Mouse (Mus musculus): ENCODE results near the gene Isyna1.

Isyna1 gene

GRCm38 (mm10) chr8:70602139-70602811, 8.1 kb downstream of the Isyna1 start:
- DNase-seq (ENCODE audit: low spot score in 2 of 2), result no peak

GRCm38 (mm10) chr8:70604558-70604957, 10.4 kb downstream of the Isyna1 start:
- DNase-seq (ENCODE audit: low spot score in 2 of 2), result no peak

GRCm38 (mm10) chr8:70605871-70606779, 12.0 kb downstream of the Isyna1 start:
- no peak for DNase-seq (ENCODE audit: low spot score in 2 of 2)

- no peak for DNase-seq (ENCODE audit: low spot score in 2 of 2)
These were observed 12.8 kb downstream of the Isyna1 start for GRCm38 (mm10) chr8:70606780-70607602.

DNA sequence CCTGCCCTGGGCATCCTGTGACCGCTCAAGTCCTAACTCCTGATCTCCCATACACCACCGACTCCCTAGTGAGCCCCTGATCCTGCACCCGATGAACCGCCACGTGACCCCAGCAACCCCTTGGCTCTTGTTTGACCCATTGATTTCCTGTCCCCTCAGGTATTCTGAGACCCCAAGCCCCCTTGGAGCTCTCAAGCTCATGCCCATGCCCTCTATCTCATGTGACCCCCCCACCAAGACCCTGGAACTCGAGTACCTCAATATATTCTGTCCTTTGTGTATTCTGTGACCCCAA, 13.4 kb downstream of the Isyna1 start:
- DNase-seq (ENCODE audit: low spot score in 2 of 2), result no peak

DNA sequence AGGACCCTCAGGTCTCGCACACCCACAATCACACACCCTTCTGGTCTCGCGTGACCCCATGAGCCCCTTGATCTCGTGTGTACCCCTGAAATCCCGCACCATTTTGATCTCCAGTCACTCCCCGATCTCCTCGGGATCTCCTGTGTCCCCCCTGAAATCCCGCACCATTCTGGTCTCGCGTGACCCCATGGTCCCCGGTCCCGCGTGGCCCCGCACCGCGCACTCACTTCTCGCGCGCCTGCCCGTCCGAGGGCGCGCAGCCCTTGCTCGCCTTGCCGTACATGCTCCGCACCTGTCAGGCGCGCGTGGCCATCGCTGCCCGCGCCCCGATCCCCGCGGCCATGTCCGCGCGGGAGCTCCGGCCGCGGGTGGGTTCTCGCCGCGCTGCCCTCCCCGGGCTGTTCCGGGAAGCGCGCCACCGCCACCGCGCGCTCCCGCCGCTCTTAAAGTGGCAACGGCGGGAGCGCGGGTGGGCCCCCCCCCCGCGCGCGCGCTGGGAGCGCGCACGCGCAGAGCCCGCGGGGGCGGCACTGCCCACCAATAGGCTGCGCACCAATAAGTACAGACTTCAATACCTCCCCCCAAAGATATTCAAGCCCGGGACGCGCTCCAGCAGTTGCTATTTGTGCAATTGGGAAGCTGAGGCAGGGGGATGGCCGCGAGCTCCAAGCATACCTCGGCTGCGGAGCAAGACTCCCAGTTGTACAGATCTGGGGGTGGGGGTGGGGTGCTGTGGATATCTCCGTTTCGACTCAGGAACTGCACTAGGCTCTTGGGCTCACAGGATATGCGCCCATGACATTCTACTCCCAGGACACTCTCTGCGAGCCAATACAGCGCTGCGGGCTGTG, 13.9 kb downstream of the Isyna1 start:
- DNase-seq (ENCODE audit: low spot score in 2 of 2), result no peak

- DNase-seq (ENCODE audit: low spot score in 2 of 2), result no peak
These were observed 14.7 kb downstream of the Isyna1 start, which contains the start of gene Ssbp4 for GRCm38 (mm10) chr8:70608749-70609367. Gene Ssbp4, minus strand, starts transcription at chr8:70608872.

DNA sequence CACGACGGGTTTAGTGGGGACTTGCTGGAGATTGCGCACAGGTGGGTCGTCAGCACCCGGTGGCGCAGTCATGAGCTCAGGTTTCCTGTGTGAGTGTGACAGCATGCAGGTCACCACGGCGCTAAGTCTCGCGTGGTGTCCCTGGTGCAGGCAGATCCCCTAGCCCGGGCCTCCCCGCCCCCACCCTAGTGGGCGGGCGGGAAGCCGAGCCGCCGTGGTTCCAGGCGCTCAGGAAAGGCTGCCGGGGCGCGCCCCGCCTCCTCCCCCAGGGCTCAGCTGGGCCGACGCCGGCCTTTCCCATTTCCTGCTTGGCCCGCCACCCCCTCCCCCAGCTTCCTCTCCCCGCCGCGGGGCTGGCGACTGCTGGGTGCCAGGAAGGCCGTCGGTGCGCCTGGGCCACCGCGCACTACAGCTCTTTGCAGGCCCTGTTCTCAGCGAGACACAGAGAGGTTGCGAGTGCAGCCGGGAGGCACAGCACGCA, 15.2 kb downstream of the Isyna1 start:
- DNase-seq (ENCODE audit: low spot score in 2 of 2), result no peak

- peak; percentile 82 to 85 for DNase-seq (ENCODE audit: low spot score in 2 of 2)
These were observed 15.9 kb downstream of the Isyna1 start for GRCm38 (mm10) chr8:70609849-70610795.

GRCm38 (mm10) chr8:70610796-70611771, 16.9 kb downstream of the Isyna1 start:
- peak; percentile 74 to 76 for DNase-seq (ENCODE audit: low spot score in 2 of 2)

DNA sequence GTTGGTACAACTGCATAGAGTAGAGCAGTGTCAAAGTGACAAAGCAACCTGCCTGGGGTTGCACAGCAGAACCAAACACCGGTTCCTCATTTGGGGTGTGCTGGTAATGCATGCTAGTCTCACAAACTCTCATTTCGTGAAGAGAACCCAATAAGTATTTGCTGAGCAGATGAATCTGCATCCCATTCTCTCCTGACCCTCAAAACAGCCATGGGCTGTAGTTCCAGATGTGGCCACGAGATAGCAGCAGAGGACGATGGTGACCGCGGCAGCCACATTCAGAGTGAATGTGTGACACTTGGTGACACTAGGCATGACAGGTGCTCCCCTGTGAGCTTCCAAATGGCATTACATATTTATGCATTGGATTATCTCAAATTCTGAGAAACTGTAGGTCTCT, 17.7 kb downstream of the Isyna1 start:
- DNase-seq (ENCODE audit: low spot score in 2 of 2), result peak; percentile 89

GRCm38 (mm10) chr8:70613763-70614162, 19.6 kb downstream of the Isyna1 start:
- DNase-seq (ENCODE audit: low spot score in 2 of 2), result no peak

GRCm38 (mm10) chr8:70614469-70614868, 20.3 kb downstream of the Isyna1 start:
- DNase-seq (ENCODE audit: low spot score in 2 of 2), result no peak

GRCm38 (mm10) chr8:70615281-70615680, 21.1 kb downstream of the Isyna1 start:
- DNase-seq (ENCODE audit: low spot score in 2 of 2), result no peak

GRCm38 (mm10) chr8:70615894-70616293, 21.7 kb downstream of the Isyna1 start, which contains the start of gene Lrrc25:
Gene Lrrc25, plus strand, starts transcription at chr8:70616155.
- no peak for DNase-seq (ENCODE audit: low spot score in 2 of 2)

- DNase-seq (ENCODE audit: low spot score in 2 of 2), result no peak
These were observed 22.5 kb downstream of the Isyna1 start for GRCm38 (mm10) chr8:70616645-70617044.

DNA sequence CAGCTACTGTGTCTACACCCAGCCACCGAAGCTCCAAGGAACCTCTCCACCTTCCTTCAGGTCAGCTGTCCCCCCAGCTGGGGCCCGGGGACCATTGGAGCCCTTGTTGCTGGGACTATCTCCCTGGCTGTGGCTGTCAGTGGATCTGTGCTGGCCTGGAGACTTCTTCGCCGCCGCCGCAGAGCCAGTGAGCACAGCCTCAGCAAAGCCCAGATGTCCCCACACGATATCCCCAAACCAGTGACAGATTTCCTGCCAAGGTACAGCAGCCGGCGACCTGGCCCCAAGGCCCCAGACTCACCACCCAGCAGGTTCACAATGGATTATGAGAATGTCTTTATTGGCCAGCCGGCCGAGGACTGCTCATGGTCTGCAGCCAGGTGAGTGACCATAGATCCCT, 23.8 kb downstream of the Isyna1 start:
- DNase-seq (ENCODE audit: low spot score in 2 of 2), result no peak

DNA sequence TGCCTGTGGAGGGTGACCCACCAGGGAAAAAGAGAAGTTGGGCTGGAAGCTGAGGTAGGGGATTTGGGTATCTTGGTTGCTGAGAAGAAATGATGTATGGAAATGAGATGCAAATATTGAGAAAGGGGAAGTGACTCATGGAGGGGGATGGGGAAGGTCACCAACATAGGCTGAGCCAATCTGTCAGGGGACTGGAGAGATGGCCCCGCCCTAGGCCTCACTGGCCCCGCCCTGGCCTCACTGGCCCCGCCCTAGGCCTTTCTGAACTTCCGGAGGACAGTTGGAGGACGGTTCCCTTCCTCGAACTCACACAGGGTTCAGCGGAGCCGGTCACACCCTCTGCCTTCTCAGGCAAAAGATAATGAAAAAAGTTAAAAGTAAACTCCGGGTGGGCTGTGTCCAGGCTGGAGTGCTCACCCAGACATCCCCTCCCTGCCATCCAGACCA, 24.7 kb downstream of the Isyna1 start:
- no peak for DNase-seq (ENCODE audit: low spot score in 2 of 2)

All from frontal cortex, postnatal 36 days (tissue).